Mouse (Mus musculus) olfactory bulb, adult 2 months (tissue): Measurements from ENCODE around the gene Dmrta2.

ENCODE experiments used
- CTCF ChIP-seq: fragments of 200-500 bp; IDR thresholded peaks from 2 replicates; pipeline ENCODE4 v1.5.1; 2012; ENCODE audit warnings: low read depth, mild to moderate bottlenecking, low read length, moderate library complexity; ENCODE audit not compliant: insufficient read depth
- POLR2A ChIP-seq: fragments of 200-500 bp; IDR thresholded peaks from 2 replicates; pipeline ENCODE4 v1.6.1; 2012; ENCODE audit warnings: mild to moderate bottlenecking, low read depth, low read length, moderate library complexity; ENCODE audit not compliant: insufficient read depth

GRCm38 (mm10) chr4:109978068-109978857, 410 bp downstream of the Dmrta2 start:
- no peak for TF ChIP-seq CTCF
- no peak for TF ChIP-seq POLR2A
